Mouse (Mus musculus) intestine, embryonic 15.5 days (tissue): ENCODE results near the gene Frmd4b. TPM values are rescaled to one million over a fixed set of nuclear protein-coding genes. Genes with fewer than 3 reads are reported as not detected.

ENCODE experiments used
- ATAC-seq: fragments of 200-750 bp; cut with Nextera tagmentation; 2 replicates; pipeline ENCODE4 v1.8.0; 2017; ENCODE audit warnings: moderate TSS enrichment, moderate library complexity
- H3K27ac ChIP-seq: fragments of 300-500 bp; sonication (generic); 2 replicates; pipeline ENCODE4 v1.5.1; 2015; ENCODE audit warnings: mild to moderate bottlenecking, inconsistent platforms
- H3K27me3 ChIP-seq: fragments of 300-500 bp; sonication (generic); replicated peaks from 2 replicates; pipeline ENCODE4 v1.6.1; 2015; ENCODE audit warnings: inconsistent platforms
- H3K36me3 ChIP-seq: fragments of 300-500 bp; sonication (generic); 2 replicates; pipeline ENCODE4 v1.6.1; 2015; ENCODE audit warnings: inconsistent platforms
- H3K4me1 ChIP-seq: fragments of 300-500 bp; sonication (generic); replicated peaks from 2 replicates; pipeline ENCODE4 v1.6.1; 2015; ENCODE audit warnings: inconsistent platforms
- H3K4me2 ChIP-seq: fragments of 300-500 bp; sonication (generic); replicated peaks from 2 replicates; pipeline ENCODE4 v1.6.1; 2015; ENCODE audit warnings: mild to moderate bottlenecking, inconsistent platforms
- H3K4me3 ChIP-seq: fragments of 300-500 bp; sonication (generic); replicated peaks from 2 replicates; pipeline ENCODE4 v1.5.1; 2015; ENCODE audit warnings: inconsistent platforms
- H3K9ac ChIP-seq: fragments of 300-500 bp; sonication (generic); 2 replicates; pipeline ENCODE4 v1.6.1; 2015; ENCODE audit warnings: inconsistent platforms
- H3K9me3 ChIP-seq: fragments of 300-500 bp; sonication (generic); 2 replicates; pipeline ENCODE4 v1.6.1; 2016; ENCODE audit warnings: inconsistent platforms
- WGBS: fragments of 180-500 bp; shearing (Covaris S2); methylation state at CpG from one replicate; pipeline ENCODE4 v1.1.7; 2015; 5-methylcytosine and 5-hydroxymethylcytosine counted together
- polyA plus RNA-seq: library from polyadenylated mRNA; unstranded; fragments of >200 nt; fragmentation: Nextera tagmentation; extraction: Ambion mirVana; gene quantifications from 2 replicates; pipeline ENCODE4 v1.2.1, GENCODE M21; 2015

Gene Frmd4b
- polyA plus RNA-seq, 1 experiment from 2014 or later, result 11.1 TPM

GRCm38 (mm10) chr6:97312545-97312939 lies 304.8 kb downstream of the Frmd4b start:
- peak overlapping the region; percentile 43 for H3K4me3 ChIP-seq
- 7% methylated on average over 3 of the region's 3 CpGs for WGBS
- H3K36me3 ChIP-seq, result no peaks in the 10 kb centered on the region
- H3K4me2 ChIP-seq, result peak overlapping the region; percentile 82
- H3K4me1 ChIP-seq, result peaks cover 15% of the 10 kb centered on the region
- peak; percentile 50; the same call in 1 of the 2 replicates for ATAC-seq
- H3K9ac ChIP-seq, result no peak overlapping the region
- peak overlapping the region; percentile 83 for H3K27ac ChIP-seq
- H3K9me3 ChIP-seq, result no peaks in the 10 kb centered on the region
- no peaks in the 10 kb centered on the region for H3K27me3 ChIP-seq

GRCm38 (mm10) chr6:97311599-97312544 lies 305.5 kb downstream of the Frmd4b start:
- Histone ChIP-seq H3K4me3 (peak overlapping the region; percentile 43), H3K27me3 (no peaks in the 10 kb centered on the region), H3K4me2 (peak overlapping the region; percentile 82), H3K4me1 (peaks cover 15% of the 10 kb centered on the region), H3K9ac (peak overlapping the region; percentile 57), H3K27ac (peak overlapping the region; percentile 83), H3K36me3 (no peaks in the 10 kb centered on the region), H3K9me3 (no peaks in the 10 kb centered on the region)
- 1% methylated on average over 33 of the region's 33 CpGs for WGBS
- peak; percentile 90 for ATAC-seq

GRCm38 (mm10) chr6:97310901-97311331 lies 306.4 kb downstream of the Frmd4b start:
- Histone ChIP-seq H3K27ac (peak overlapping the region; percentile 83; the same call in 1 of the 2 replicates), H3K4me2 (peak overlapping the region; percentile 82), H3K9me3 (no peaks in the 10 kb centered on the region), H3K4me3 (peak overlapping the region; percentile 43), H3K27me3 (no peaks in the 10 kb centered on the region), H3K9ac (peak overlapping the region; percentile 57), H3K4me1 (peaks cover 19% of the 10 kb centered on the region), H3K36me3 (no peaks in the 10 kb centered on the region)
- ATAC-seq, result no peak
- WGBS, result 26% methylated on average over 7 of the region's 7 CpGs

- Histone ChIP-seq H3K4me1 (peaks cover 19% of the 10 kb centered on the region), H3K9me3 (no peaks in the 10 kb centered on the region), H3K4me2 (no peak overlapping the region; the same call in 1 of the 2 replicates), H3K27ac (no peak overlapping the region), H3K4me3 (no peak overlapping the region), H3K27me3 (no peaks in the 10 kb centered on the region), H3K36me3 (0 out of 2 replicates have a peak, but pooled peaks cover 3% of the 10 kb centered on the region), H3K9ac (no peak overlapping the region)
- no peak for ATAC-seq
- 58% methylated on average over 6 of the region's 6 CpGs for WGBS
These were observed 308.2 kb downstream of the Frmd4b start for GRCm38 (mm10) chr6:97309161-97309560.

GRCm38 (mm10) chr6:97308562-97308961 lies 308.8 kb downstream of the Frmd4b start:
- no peak overlapping the region for H3K9ac ChIP-seq
- WGBS, result 86% methylated on average over 6 of the region's 6 CpGs
- H3K36me3 ChIP-seq, result 0 out of 2 replicates have a peak, but pooled peaks cover 3% of the 10 kb centered on the region
- H3K4me3 ChIP-seq, result no peak overlapping the region
- no peaks in the 10 kb centered on the region for H3K27me3 ChIP-seq
- H3K4me1 ChIP-seq, result peaks cover 19% of the 10 kb centered on the region
- ATAC-seq, result no peak
- no peaks in the 10 kb centered on the region for H3K9me3 ChIP-seq
- no peak overlapping the region; the same call in 1 of the 2 replicates for H3K4me2 ChIP-seq
- H3K27ac ChIP-seq, result no peak overlapping the region

GRCm38 (mm10) chr6:97307231-97307630 lies 310.1 kb downstream of the Frmd4b start:
- no peak for ATAC-seq
- WGBS, result 73% methylated on average over 8 of the region's 8 CpGs
- no peaks in the 10 kb centered on the region for H3K9me3 ChIP-seq

GRCm38 (mm10) chr6:97306351-97306750 lies 311.0 kb downstream of the Frmd4b start:
- no peak overlapping the region for H3K9ac ChIP-seq
- no peak overlapping the region for H3K4me2 ChIP-seq
- ATAC-seq, result no peak
- WGBS, result 90% methylated on average over 11 of the region's 11 CpGs
- H3K27ac ChIP-seq, result no peak overlapping the region
- H3K27me3 ChIP-seq, result no peaks in the 10 kb centered on the region
- 0 out of 2 replicates have a peak, but pooled peaks cover 3% of the 10 kb centered on the region for H3K36me3 ChIP-seq
- peaks cover 9% of the 10 kb centered on the region; the same call in 1 of the 2 replicates for H3K4me1 ChIP-seq
- H3K4me3 ChIP-seq, result no peak overlapping the region
- no peaks in the 10 kb centered on the region for H3K9me3 ChIP-seq

More at GRCm38 (mm10) chr6:97307231-97307630, 310.1 kb downstream of the Frmd4b start:
- H3K27ac ChIP-seq, result no peak overlapping the region
- H3K9ac ChIP-seq, result no peak overlapping the region
- H3K4me3 ChIP-seq, result no peak overlapping the region
- H3K27me3 ChIP-seq, result no peaks in the 10 kb centered on the region
- H3K4me2 ChIP-seq, result no peak overlapping the region
- H3K36me3 ChIP-seq, result 0 out of 2 replicates have a peak, but pooled peaks cover 3% of the 10 kb centered on the region
- H3K4me1 ChIP-seq, result peaks cover 15% of the 10 kb centered on the region; the same call in 1 of the 2 replicates

GRCm38 (mm10) chr6:97305491-97305890 lies 311.9 kb downstream of the Frmd4b start:
- Histone ChIP-seq H3K9me3 (no peaks in the 10 kb centered on the region), H3K27me3 (no peaks in the 10 kb centered on the region), H3K27ac (no peak overlapping the region), H3K4me3 (no peak overlapping the region), H3K4me2 (no peak overlapping the region), H3K9ac (no peak overlapping the region), H3K36me3 (0 out of 2 replicates have a peak, but pooled peaks cover 3% of the 10 kb centered on the region), H3K4me1 (0 out of 2 replicates have a peak, but pooled peaks cover 4% of the 10 kb centered on the region)
- ATAC-seq, result peak; percentile 55; the same call in 1 of the 2 replicates
- WGBS, result 64% methylated on average over 7 of the region's 7 CpGs

- H3K9ac ChIP-seq, result no peak overlapping the region
- no peak overlapping the region for H3K27ac ChIP-seq
- 0 out of 2 replicates have a peak, but pooled peaks cover 3% of the 10 kb centered on the region for H3K36me3 ChIP-seq
- H3K27me3 ChIP-seq, result no peaks in the 10 kb centered on the region
- H3K4me1 ChIP-seq, result 0 out of 2 replicates have a peak, but pooled peaks cover 4% of the 10 kb centered on the region
- no peak for ATAC-seq
- WGBS, result 78% methylated on average over 11 of the region's 11 CpGs
- H3K4me2 ChIP-seq, result no peak overlapping the region
- H3K4me3 ChIP-seq, result no peak overlapping the region
- H3K9me3 ChIP-seq, result no peaks in the 10 kb centered on the region
These were observed 312.3 kb downstream of the Frmd4b start for GRCm38 (mm10) chr6:97305010-97305409.

- Histone ChIP-seq H3K36me3 (0 out of 2 replicates have a peak, but pooled peaks cover 3% of the 10 kb centered on the region), H3K27me3 (no peaks in the 10 kb centered on the region), H3K9me3 (no peaks in the 10 kb centered on the region), H3K4me2 (no peak overlapping the region), H3K9ac (no peak overlapping the region), H3K4me3 (no peak overlapping the region), H3K27ac (no peak overlapping the region), H3K4me1 (0 out of 2 replicates have a peak, but pooled peaks cover 4% of the 10 kb centered on the region)
- WGBS, result 85% methylated on average over 9 of the region's 9 CpGs
- ATAC-seq, result no peak
These were observed 313.8 kb downstream of the Frmd4b start for GRCm38 (mm10) chr6:97303277-97304109.

GRCm38 (mm10) chr6:97302303-97302702 lies 315.0 kb downstream of the Frmd4b start:
- ATAC-seq, result no peak
- no peak overlapping the region for H3K4me3 ChIP-seq

More at GRCm38 (mm10) chr6:97302303-97302702, 315.0 kb downstream of the Frmd4b start:
- Histone ChIP-seq H3K27ac (no peak overlapping the region), H3K9me3 (no peaks in the 10 kb centered on the region), H3K4me1 (0 out of 2 replicates have a peak, but pooled peaks cover 4% of the 10 kb centered on the region), H3K9ac (no peak overlapping the region), H3K36me3 (0 out of 2 replicates have a peak, but pooled peaks cover 3% of the 10 kb centered on the region), H3K4me2 (no peak overlapping the region), H3K27me3 (no peaks in the 10 kb centered on the region)
- 82% methylated on average over 7 of the region's 7 CpGs for WGBS
